Mouse (Mus musculus) hindbrain, embryonic 15.5 days (tissue): ENCODE measurements at regions not wholly inside any gene's neighbourhood (a gene's known extent, or its start where the extent isn't known, plus 50 kb on each side); places are given as distances from the start of the nearest gene placed in this dataset.

ENCODE experiments used
- ATAC-seq: fragments of 200-750 bp; cut with Nextera tagmentation; 2 replicates; pipeline ENCODE4 v1.8.0; 2017; ENCODE audit warnings: low read depth, moderate number of reproducible peaks, moderate TSS enrichment; ENCODE audit not compliant: low FRiP score
- H3K27ac ChIP-seq: fragments of 300-500 bp; sonication (generic); replicated peaks from 2 replicates; pipeline ENCODE4 v1.5.1; 2015; ENCODE audit warnings: mild to moderate bottlenecking, inconsistent platforms
- H3K27me3 ChIP-seq: fragments of 300-500 bp; sonication (generic); 2 replicates; pipeline ENCODE4 v1.6.1; 2015; ENCODE audit warnings: control low read depth, inconsistent platforms
- H3K36me3 ChIP-seq: fragments of 300-500 bp; sonication (generic); 2 replicates; pipeline ENCODE4 v1.6.1; 2015; ENCODE audit warnings: control low read depth, inconsistent platforms
- H3K4me1 ChIP-seq: fragments of 300-500 bp; sonication (generic); replicated peaks from 2 replicates; pipeline ENCODE4 v1.6.1; 2015; ENCODE audit warnings: control low read depth, inconsistent platforms
- H3K4me2 ChIP-seq: fragments of 300-500 bp; sonication (generic); 2 replicates; pipeline ENCODE4 v1.6.1; 2015; ENCODE audit warnings: moderate library complexity, mild to moderate bottlenecking, inconsistent platforms
- H3K4me3 ChIP-seq: fragments of 300-500 bp; sonication (generic); 2 replicates; pipeline ENCODE4 v1.5.1; 2015; ENCODE audit warnings: mild to moderate bottlenecking, inconsistent platforms
- H3K9ac ChIP-seq: fragments of 300-500 bp; sonication (generic); 2 replicates; pipeline ENCODE4 v1.6.1; 2015; ENCODE audit warnings: inconsistent platforms
- H3K9me3 ChIP-seq: fragments of 300-500 bp; sonication (generic); 2 replicates; pipeline ENCODE4 v1.6.1; 2016; ENCODE audit warnings: control low read depth, inconsistent platforms
- WGBS: fragments of 180-500 bp; shearing (Covaris S2); methylation state at CpG from one replicate; pipeline ENCODE4 v1.1.7; 2015; 5-methylcytosine and 5-hydroxymethylcytosine counted together

- no peaks in the 10 kb centered on the region for H3K27me3 ChIP-seq
- H3K9ac ChIP-seq = no peak overlapping the region
- H3K9me3 ChIP-seq = peaks cover 5% of the 10 kb centered on the region; the same call in 1 of the 2 replicates
- no peak overlapping the region for H3K27ac ChIP-seq
- WGBS = 47% methylated on average over 3 of the region's 3 CpGs
- H3K4me2 ChIP-seq = no peak overlapping the region
- no peak overlapping the region for H3K4me3 ChIP-seq
- 0 out of 2 replicates have a peak, but pooled peaks cover 3% of the 10 kb centered on the region for H3K4me1 ChIP-seq
- ATAC-seq = no peak
- no peaks in the 10 kb centered on the region for H3K36me3 ChIP-seq
These were observed 168.6 kb downstream of the Insc start for GRCm38 (mm10) chr7:114912109-114912508.

- 8% methylated on average over 3 of the region's 3 CpGs for WGBS
- no peak overlapping the region for H3K4me2 ChIP-seq
- H3K4me1 ChIP-seq = no peaks in the 10 kb centered on the region
- no peak overlapping the region for H3K9ac ChIP-seq
- H3K4me3 ChIP-seq = no peak overlapping the region
- no peaks in the 10 kb centered on the region for H3K9me3 ChIP-seq
- ATAC-seq = peak; percentile 74; the same call in 1 of the 2 replicates
- H3K27ac ChIP-seq = no peak overlapping the region
- no peaks in the 10 kb centered on the region for H3K36me3 ChIP-seq
- H3K27me3 ChIP-seq = peaks cover 10% of the 10 kb centered on the region
These were observed 178.7 kb downstream of the Insc start for GRCm38 (mm10) chr7:114922155-114922554.

GRCm38 (mm10) chr7:114933861-114934260 lies 190.4 kb downstream of the Insc start:
- Histone ChIP-seq H3K9ac (no peak overlapping the region), H3K4me3 (no peak overlapping the region), H3K36me3 (no peaks in the 10 kb centered on the region), H3K9me3 (no peaks in the 10 kb centered on the region), H3K27me3 (no peaks in the 10 kb centered on the region), H3K27ac (no peak overlapping the region), H3K4me1 (no peaks in the 10 kb centered on the region), H3K4me2 (no peak overlapping the region)
- WGBS = 33% methylated on average over 8 of the region's 8 CpGs
- no peak for ATAC-seq

- Histone ChIP-seq H3K4me2 (no peak overlapping the region), H3K36me3 (no peaks in the 10 kb centered on the region), H3K4me1 (no peaks in the 10 kb centered on the region), H3K9me3 (no peaks in the 10 kb centered on the region), H3K27ac (no peak overlapping the region), H3K9ac (no peak overlapping the region), H3K27me3 (no peaks in the 10 kb centered on the region), H3K4me3 (no peak overlapping the region)
- ATAC-seq = no peak
These were observed 207.3 kb downstream of the Insc start for GRCm38 (mm10) chr7:114950759-114951158.

GRCm38 (mm10) chr7:114963206-114963605 lies 219.7 kb downstream of the Insc start:
- Histone ChIP-seq H3K36me3 (no peaks in the 10 kb centered on the region), H3K4me3 (no peak overlapping the region), H3K4me1 (no peaks in the 10 kb centered on the region), H3K27me3 (no peaks in the 10 kb centered on the region), H3K9me3 (no peaks in the 10 kb centered on the region), H3K9ac (no peak overlapping the region), H3K4me2 (no peak overlapping the region), H3K27ac (no peak overlapping the region)
- no peak for ATAC-seq
- WGBS = 53% methylated on average over 5 of the region's 5 CpGs

GRCm38 (mm10) chr7:114965923-114966322 lies 222.4 kb downstream of the Insc start:
- WGBS = 51% methylated on average over 2 of the region's 2 CpGs
- Histone ChIP-seq H3K4me2 (no peak overlapping the region), H3K27me3 (no peaks in the 10 kb centered on the region), H3K36me3 (no peaks in the 10 kb centered on the region), H3K4me1 (no peaks in the 10 kb centered on the region), H3K9ac (no peak overlapping the region), H3K27ac (no peak overlapping the region), H3K4me3 (no peak overlapping the region), H3K9me3 (no peaks in the 10 kb centered on the region)
- ATAC-seq = no peak

- no peak overlapping the region for H3K4me3 ChIP-seq
- WGBS = 48% methylated on average over 2 of the region's 2 CpGs
These were observed 243.0 kb downstream of the Insc start for GRCm38 (mm10) chr7:114986481-114986880.

GRCm38 (mm10) chr7:114991255-114991654 lies 247.8 kb downstream of the Insc start:
- H3K4me2 ChIP-seq = no peak overlapping the region
- WGBS = 55% methylated on average over 5 of the region's 5 CpGs
- no peak overlapping the region for H3K4me3 ChIP-seq
- H3K27me3 ChIP-seq = no peaks in the 10 kb centered on the region
- no peak overlapping the region for H3K27ac ChIP-seq
- H3K9ac ChIP-seq = no peak overlapping the region
- H3K4me1 ChIP-seq = no peaks in the 10 kb centered on the region
- no peak for ATAC-seq
- H3K36me3 ChIP-seq = no peaks in the 10 kb centered on the region
- H3K9me3 ChIP-seq = no peaks in the 10 kb centered on the region

More at GRCm38 (mm10) chr7:114986481-114986880, 243.0 kb downstream of the Insc start:
- Histone ChIP-seq H3K4me1 (no peaks in the 10 kb centered on the region), H3K9me3 (no peaks in the 10 kb centered on the region), H3K27ac (no peak overlapping the region), H3K4me2 (no peak overlapping the region), H3K9ac (no peak overlapping the region), H3K36me3 (no peaks in the 10 kb centered on the region), H3K27me3 (no peaks in the 10 kb centered on the region)
- ATAC-seq = no peak

- ATAC-seq = no peak
- no peaks in the 10 kb centered on the region for H3K9me3 ChIP-seq
- no peaks in the 10 kb centered on the region for H3K27me3 ChIP-seq
- no peaks in the 10 kb centered on the region for H3K4me1 ChIP-seq
- H3K27ac ChIP-seq = no peak overlapping the region
- H3K36me3 ChIP-seq = no peaks in the 10 kb centered on the region
- no peak overlapping the region for H3K9ac ChIP-seq
- 93% methylated on average over 3 of the region's 3 CpGs for WGBS
- H3K4me2 ChIP-seq = no peak overlapping the region
- no peak overlapping the region for H3K4me3 ChIP-seq
These were observed 248.9 kb downstream of the Insc start for GRCm38 (mm10) chr7:114992440-114992839.

- no peaks in the 10 kb centered on the region for H3K9me3 ChIP-seq
- ATAC-seq = no peak
- H3K4me2 ChIP-seq = no peak overlapping the region
- no peaks in the 10 kb centered on the region for H3K36me3 ChIP-seq
- no peak overlapping the region for H3K9ac ChIP-seq
- H3K27me3 ChIP-seq = no peaks in the 10 kb centered on the region
- 85% methylated on average over 7 of the region's 7 CpGs for WGBS
- H3K4me3 ChIP-seq = no peak overlapping the region
- H3K4me1 ChIP-seq = no peaks in the 10 kb centered on the region
- H3K27ac ChIP-seq = no peak overlapping the region
These were observed 257.5 kb downstream of the Insc start for GRCm38 (mm10) chr7:115000796-115001524.

GRCm38 (mm10) chr7:115014253-115014998 lies 270.9 kb downstream of the Insc start:
- no peak overlapping the region for H3K4me3 ChIP-seq
- no peak overlapping the region for H3K9ac ChIP-seq
- 83% methylated on average over 11 of the region's 11 CpGs for WGBS
- H3K4me1 ChIP-seq = no peaks in the 10 kb centered on the region
- H3K36me3 ChIP-seq = no peaks in the 10 kb centered on the region
- H3K4me2 ChIP-seq = no peak overlapping the region
- H3K27ac ChIP-seq = no peak overlapping the region
- ATAC-seq = no peak
- H3K27me3 ChIP-seq = no peaks in the 10 kb centered on the region
- no peaks in the 10 kb centered on the region for H3K9me3 ChIP-seq

GRCm38 (mm10) chr7:115019369-115019958 lies 276.0 kb downstream of the Insc start:
- H3K27ac ChIP-seq = no peak overlapping the region
- H3K4me2 ChIP-seq = no peak overlapping the region
- no peaks in the 10 kb centered on the region for H3K36me3 ChIP-seq
- no peaks in the 10 kb centered on the region for H3K27me3 ChIP-seq
- WGBS = 86% methylated on average over 4 of the region's 4 CpGs
- no peak overlapping the region for H3K4me3 ChIP-seq
- H3K9me3 ChIP-seq = no peaks in the 10 kb centered on the region
- no peaks in the 10 kb centered on the region for H3K4me1 ChIP-seq
- H3K9ac ChIP-seq = no peak overlapping the region
- no peak for ATAC-seq
